Mouse (Mus musculus) hindbrain, embryonic 12.5 days (tissue): ENCODE results near the gene Cmpk2. TPM values are rescaled to one million over a fixed set of nuclear protein-coding genes. Genes with fewer than 3 reads are reported as not detected.

Experiments
- ATAC-seq: fragments of 200-750 bp; cut with Nextera tagmentation; 2 replicates; pipeline ENCODE4 v1.8.0; 2017; ENCODE audit warnings: moderate TSS enrichment; ENCODE audit not compliant: low FRiP score
- H3K27ac ChIP-seq: fragments of 300-500 bp; sonication (generic); 2 replicates; pipeline ENCODE4 v1.5.1; 2016; ENCODE audit warnings: mild to moderate bottlenecking
- H3K27me3 ChIP-seq: fragments of 300-500 bp; sonication (generic); 2 replicates; pipeline ENCODE4 v1.6.1; 2016; ENCODE audit warnings: mild to moderate bottlenecking
- H3K36me3 ChIP-seq: fragments of 300-500 bp; sonication (generic); 2 replicates; pipeline ENCODE4 v1.6.1; 2016; ENCODE audit warnings: mild to moderate bottlenecking
- H3K4me1 ChIP-seq: fragments of 300-500 bp; sonication (generic); 2 replicates; pipeline ENCODE4 v1.6.1; 2016
- H3K4me2 ChIP-seq: fragments of 300-500 bp; sonication (generic); replicated peaks from 2 replicates; pipeline ENCODE4 v1.6.1; 2016; ENCODE audit warnings: mild to moderate bottlenecking
- H3K4me3 ChIP-seq: fragments of 300-500 bp; sonication (generic); 2 replicates; pipeline ENCODE4 v1.5.1; 2016; ENCODE audit warnings: mild to moderate bottlenecking
- H3K9ac ChIP-seq: fragments of 300-500 bp; sonication (generic); 2 replicates; pipeline ENCODE4 v1.6.1; 2016; ENCODE audit warnings: mild to moderate bottlenecking, moderate library complexity
- H3K9me3 ChIP-seq: fragments of 300-500 bp; sonication (generic); replicated peaks from 2 replicates; pipeline ENCODE4 v1.6.1; 2016; ENCODE audit warnings: mild to moderate bottlenecking
- WGBS: fragments of 180-500 bp; shearing (Covaris S2); methylation state at CpG from one replicate; pipeline ENCODE4 v1.1.7; 2016; 5-methylcytosine and 5-hydroxymethylcytosine counted together
- polyA plus RNA-seq: library from polyadenylated mRNA; unstranded; fragments of >200 nt; fragmentation: Nextera tagmentation; extraction: Ambion mirVana; gene quantifications from 2 replicates; pipeline ENCODE4 v1.2.1, GENCODE M21; 2016

Cmpk2 gene
- polyA plus RNA-seq, 1 experiment from 2014 or later = 7.6 TPM

- no peak overlapping the region for H3K4me3 ChIP-seq
- peaks cover 9% of the 10 kb centered on the region; the same call in 1 of the 2 replicates for H3K4me1 ChIP-seq
- 43% methylated on average over 14 of the region's 14 CpGs for WGBS
- peak overlapping the region; percentile 44; the same call in 1 of the 2 replicates for H3K27ac ChIP-seq
- H3K27me3 ChIP-seq = peaks cover 3% of the 10 kb centered on the region; the same call in 1 of the 2 replicates
- H3K36me3 ChIP-seq = no peaks in the 10 kb centered on the region
- ATAC-seq = peak; percentile 56; the same call in 1 of the 2 replicates
- peak overlapping the region; percentile 17; the same call in 1 of the 2 replicates for H3K4me2 ChIP-seq
- H3K9ac ChIP-seq = 0 out of 2 replicates have a peak overlapping the region, but pooled peaks have one; percentile 1
- no peaks in the 10 kb centered on the region for H3K9me3 ChIP-seq
Observed at GRCm38 (mm10) chr12:26487874-26488616, 19.0 kb downstream of the Cmpk2 start.

GRCm38 (mm10) chr12:26488617-26489274 is 19.7 kb downstream of the Cmpk2 start:
- Histone ChIP-seq H3K4me3 (no peak overlapping the region), H3K36me3 (no peaks in the 10 kb centered on the region), H3K27me3 (peaks cover 3% of the 10 kb centered on the region; the same call in 1 of the 2 replicates), H3K27ac (peak overlapping the region; percentile 44), H3K4me1 (peaks cover 9% of the 10 kb centered on the region; the same call in 1 of the 2 replicates), H3K9ac (0 out of 2 replicates have a peak overlapping the region, but pooled peaks have one; percentile 1), H3K9me3 (no peaks in the 10 kb centered on the region), H3K4me2 (peak overlapping the region; percentile 17; the same call in 1 of the 2 replicates)
- 37% methylated on average over 5 of the region's 5 CpGs for WGBS
- ATAC-seq = no peak

- H3K4me2 ChIP-seq = no peak overlapping the region
- no peak for ATAC-seq
- no peak overlapping the region for H3K4me3 ChIP-seq
- H3K27me3 ChIP-seq = peaks cover 3% of the 10 kb centered on the region; the same call in 1 of the 2 replicates
- no peak overlapping the region for H3K27ac ChIP-seq
- peaks cover 9% of the 10 kb centered on the region; the same call in 1 of the 2 replicates for H3K4me1 ChIP-seq
- H3K9me3 ChIP-seq = no peaks in the 10 kb centered on the region
- no peak overlapping the region for H3K9ac ChIP-seq
- 83% methylated on average over 1 of the region's 1 CpGs for WGBS
- H3K36me3 ChIP-seq = no peaks in the 10 kb centered on the region
Observed at GRCm38 (mm10) chr12:26489942-26490341, 20.9 kb downstream of the Cmpk2 start.

GRCm38 (mm10) chr12:26501042-26501441 is 32.0 kb downstream of the Cmpk2 start:
- 85% methylated on average over 3 of the region's 3 CpGs for WGBS
- Histone ChIP-seq H3K27ac (no peak overlapping the region), H3K4me3 (no peak overlapping the region), H3K27me3 (no peaks in the 10 kb centered on the region), H3K4me2 (no peak overlapping the region), H3K9ac (no peak overlapping the region), H3K36me3 (no peaks in the 10 kb centered on the region), H3K9me3 (no peaks in the 10 kb centered on the region), H3K4me1 (no peaks in the 10 kb centered on the region)
- ATAC-seq = no peak

GRCm38 (mm10) chr12:26510971-26511370 is 42.0 kb downstream of the Cmpk2 start:
- Histone ChIP-seq H3K27me3 (no peaks in the 10 kb centered on the region), H3K4me1 (0 out of 2 replicates have a peak, but pooled peaks cover 2% of the 10 kb centered on the region), H3K27ac (no peak overlapping the region), H3K4me2 (no peak overlapping the region), H3K36me3 (no peaks in the 10 kb centered on the region), H3K9ac (no peak overlapping the region), H3K4me3 (no peak overlapping the region), H3K9me3 (no peaks in the 10 kb centered on the region)
- ATAC-seq = no peak
- WGBS = 87% methylated on average over 4 of the region's 4 CpGs

GRCm38 (mm10) chr12:26518206-26518605 is 49.2 kb downstream of the Cmpk2 start:
- Histone ChIP-seq H3K4me3 (no peak overlapping the region), H3K9ac (no peak overlapping the region), H3K36me3 (no peaks in the 10 kb centered on the region), H3K27me3 (no peaks in the 10 kb centered on the region), H3K27ac (no peak overlapping the region), H3K9me3 (no peaks in the 10 kb centered on the region; the same call in 1 of the 2 replicates), H3K4me1 (0 out of 2 replicates have a peak, but pooled peaks cover 2% of the 10 kb centered on the region), H3K4me2 (no peak overlapping the region)
- no peak for ATAC-seq
- 81% methylated on average over 3 of the region's 3 CpGs for WGBS

- ATAC-seq = peak; percentile 48; the same call in 1 of the 2 replicates
- peaks cover 13% of the 10 kb centered on the region for H3K4me1 ChIP-seq
- H3K9ac ChIP-seq = no peak overlapping the region
- WGBS = 63% methylated on average over 3 of the region's 3 CpGs
- no peak overlapping the region for H3K4me2 ChIP-seq
- no peaks in the 10 kb centered on the region for H3K36me3 ChIP-seq
- no peak overlapping the region for H3K4me3 ChIP-seq
- H3K27ac ChIP-seq = no peak overlapping the region
- no peaks in the 10 kb centered on the region for H3K9me3 ChIP-seq
- no peaks in the 10 kb centered on the region; the same call in 1 of the 2 replicates for H3K27me3 ChIP-seq
Observed at GRCm38 (mm10) chr12:26524943-26525697, 56.1 kb downstream of the Cmpk2 start.

- Histone ChIP-seq H3K4me2 (no peak overlapping the region), H3K27me3 (no peaks in the 10 kb centered on the region; the same call in 1 of the 2 replicates), H3K27ac (no peak overlapping the region), H3K4me1 (peaks cover 13% of the 10 kb centered on the region), H3K9ac (no peak overlapping the region), H3K9me3 (no peaks in the 10 kb centered on the region), H3K36me3 (no peaks in the 10 kb centered on the region), H3K4me3 (no peak overlapping the region)
- 66% methylated on average over 5 of the region's 5 CpGs for WGBS
- no peak for ATAC-seq
Observed at GRCm38 (mm10) chr12:26525698-26526026, 56.7 kb downstream of the Cmpk2 start.

Other genes with a start within 250 kb of the Cmpk2 start
- gene Rnf144a, start 54.0 kb upstream of the Cmpk2 start, polyA plus RNA-seq = 40.0 and 43.2 TPM in 2 replicates
- gene Rsad2, start 12.8 kb upstream of the Cmpk2 start, polyA plus RNA-seq = 0.60 and 0.70 TPM in 2 replicates